8 mouse cellular contexts compared by ENCODE assay signal in genomic region chr19:32758793-32759161, GRCm38 (mm10). TPM values are rescaled to one million over a fixed set of nuclear protein-coding genes. Genes with fewer than 3 reads are reported as not detected.
DNase-seq lines count a peak whose midpoint lies in the region; ATAC-seq and TF ChIP-seq lines count a peak whose summit lies in the region.

No protein-coding gene starts in this region.

- DNase-seq in kidney, adult 2 months, result peak; percentile 17
- no peak for DNase-seq in kidney, adult 18-20 months
- DNase-seq in MN1 (ENCODE audit: low spot score), result peak; percentile 22
- DNase-seq in hindbrain, embryonic 11.5 days (ENCODE audit: low spot score), result peak; percentile 19
- DNase-seq in right cerebral cortex, postnatal 4 days, result no peak
- DNase-seq in right cerebral cortex, postnatal 25 days, result no peak
- no peak for DNase-seq in ovary, postnatal 14 days (ENCODE audit: low spot score)

- H3K27me3 ChIP-seq in kidney, adult 2 months (replicated peaks; ENCODE audit: control insufficient read depth, insufficient read depth, low read length), result no peaks in the 10 kb centered on the region
- H3K27me3 ChIP-seq in hindbrain, embryonic 11.5 days (ENCODE audit: control insufficient read depth, insufficient read depth, low read length), result no peaks in the 10 kb centered on the region
- no peaks in the 10 kb centered on the region for H3K27me3 ChIP-seq in midbrain, embryonic 13.5 days

- peak overlapping the region; percentile 100 for H3K4me3 ChIP-seq in kidney, adult 2 months (ENCODE audit: insufficient read depth, low read depth, low read length)
- H3K4me3 ChIP-seq in hindbrain, embryonic 11.5 days (ENCODE audit: low read depth, low read length), result peak overlapping the region; percentile 96
- H3K4me3 ChIP-seq in midbrain, embryonic 13.5 days (replicated peaks), result peak overlapping the region; percentile 98

- no peaks in the 10 kb centered on the region for H3K36me3 ChIP-seq in kidney, adult 2 months (ENCODE audit: control insufficient read depth, insufficient read depth, low read length)
- H3K36me3 ChIP-seq in hindbrain, embryonic 11.5 days (ENCODE audit: control insufficient read depth, insufficient read depth, low read length), result no peaks in the 10 kb centered on the region
- no peaks in the 10 kb centered on the region for H3K36me3 ChIP-seq in midbrain, embryonic 13.5 days

- H3K4me2 ChIP-seq in hindbrain, embryonic 11.5 days (replicated peaks; ENCODE audit: low read depth, low read length), result peak overlapping the region; percentile 96
- H3K4me2 ChIP-seq in midbrain, embryonic 13.5 days (replicated peaks), result peak overlapping the region; percentile 92

- no peak for TF ChIP-seq CTCF in kidney, adult 2 months (conservative IDR thresholded peaks at IDR 0.05; ENCODE audit: insufficient read depth, insufficient read length, low read depth, low read length)

- H3K9ac ChIP-seq in hindbrain, embryonic 11.5 days (ENCODE audit: low read depth, low read length), result peak overlapping the region; percentile 95
- peak overlapping the region; percentile 99 for H3K9ac ChIP-seq in midbrain, embryonic 13.5 days (replicated peaks)

- H3K27ac ChIP-seq in kidney, adult 2 months (ENCODE audit: insufficient read depth, low read depth, low read length), result peak overlapping the region; percentile 95
- no peak overlapping the region for H3K27ac ChIP-seq in hindbrain, embryonic 11.5 days (ENCODE audit: low read depth, low read length)
- H3K27ac ChIP-seq in midbrain, embryonic 13.5 days, result peak overlapping the region; percentile 99

- 2% methylated on average over 11 of the region's 11 CpGs for WGBS in kidney, adult 2 months
- WGBS in hindbrain, embryonic 11.5 days, result 2% methylated on average over 11 of the region's 11 CpGs
- under 1% methylated on average over 11 of the region's 11 CpGs for WGBS in midbrain, embryonic 13.5 days

- no peak for TF ChIP-seq POLR2A in kidney, adult 2 months (IDR thresholded peaks at IDR 0.05; ENCODE audit: low read depth, low read length)

- peaks cover 7% of the 10 kb centered on the region; the same call in 1 of the 2 replicates for H3K4me1 ChIP-seq in kidney, adult 2 months (ENCODE audit: control insufficient read depth, insufficient read depth, low read length)
- peaks cover 11% of the 10 kb centered on the region; the same call in 1 of the 2 replicates for H3K4me1 ChIP-seq in hindbrain, embryonic 11.5 days (replicated peaks; ENCODE audit: control insufficient read depth, insufficient read depth, low read length)
- peaks cover 49% of the 10 kb centered on the region for H3K4me1 ChIP-seq in midbrain, embryonic 13.5 days (replicated peaks)

- H3K9me3 ChIP-seq in hindbrain, embryonic 11.5 days (ENCODE audit: control insufficient read depth, low read length), result no peaks in the 10 kb centered on the region
- H3K9me3 ChIP-seq in midbrain, embryonic 13.5 days, result no peaks in the 10 kb centered on the region

- no peak for ATAC-seq in hindbrain, embryonic 11.5 days (ENCODE audit: low FRiP score)
- no peak for ATAC-seq in midbrain, embryonic 13.5 days

RNA-seq across cellular contexts. Expression of gene Pten, which starts 1.5 kb away (rescaled TPM):
- polyA plus RNA-seq in kidney, adult 2 months (2012; rRNA removed), result 12.8 and 15.2 TPM in 2 replicates
- polyA plus RNA-seq in hindbrain, embryonic 11.5 days (2014; fragmentation: Nextera tagmentation; extraction: Ambion mirVana), result 8.5 and 14.2 TPM in 2 replicates
- polyA plus RNA-seq in midbrain, embryonic 13.5 days (2015; fragmentation: Nextera tagmentation; extraction: Ambion mirVana), result 11.1 and 11.7 TPM in 2 replicates

RNA-seq across cellular contexts. Expression of gene Atad1, which starts 19.2 kb away (rescaled TPM):
- 16.0 and 25.0 TPM in 2 replicates for polyA plus RNA-seq in kidney, adult 2 months (2012; rRNA removed)
- 110 and 113 TPM in 2 replicates for polyA plus RNA-seq in hindbrain, embryonic 11.5 days (2014; fragmentation: Nextera tagmentation; extraction: Ambion mirVana)
- polyA plus RNA-seq in midbrain, embryonic 13.5 days (2015; fragmentation: Nextera tagmentation; extraction: Ambion mirVana), result 115 and 133 TPM in 2 replicates

Comparison
In these comparisons a context has a peak if more than half of its experiments do, and no peak if none do; other contexts are left out.
1. DNase-seq: peak in kidney, adult 2 months (single experiment), MN1 (single experiment) and hindbrain, embryonic 11.5 days (single experiment); none in kidney, adult 18-20 months (single experiment), right cerebral cortex, postnatal 4 days (single experiment), right cerebral cortex, postnatal 25 days (single experiment) and ovary, postnatal 14 days (single experiment).
2. Peak in every context shown above with its lines, with median percentiles within 50 percentile points of each other: H3K4me3 ChIP-seq.